Mouse (Mus musculus) limb, embryonic 14.5 days (tissue): ENCODE data around the gene Gm6482. TPM values are rescaled to one million over a fixed set of nuclear protein-coding genes. Genes with fewer than 3 reads are reported as not detected.
"Not testable (repeated sequence)": the region's sequence is repeated elsewhere in the genome, so short reads cannot be mapped to it uniquely, and the experiment has no call there.

ENCODE experiments used
- ATAC-seq: fragments of 200-750 bp; cut with Nextera tagmentation; 2 replicates; pipeline ENCODE4 v1.8.0; 2017; ENCODE audit warnings: low read depth, moderate number of reproducible peaks, moderate TSS enrichment; ENCODE audit not compliant: low FRiP score
- DNase-seq: peaks from one replicate; pipeline ENCODE4 v3.0.0-alpha.2; 2015; ENCODE audit warnings: low spot score
- H3K27ac ChIP-seq: fragments of 300-500 bp; sonication (generic); replicated peaks from 2 replicates; pipeline ENCODE4 v1.5.1; 2014; ENCODE audit warnings: low read depth, mild to moderate bottlenecking, low read length, moderate library complexity, mixed read lengths
- H3K27me3 ChIP-seq: fragments of 300-500 bp; sonication (generic); 2 replicates; pipeline ENCODE4 v1.6.1; 2014; ENCODE audit warnings: low read length, mixed read lengths; ENCODE audit not compliant: control insufficient read depth, insufficient read depth
- H3K36me3 ChIP-seq: fragments of 300-500 bp; sonication (generic); 2 replicates; pipeline ENCODE4 v1.6.1; 2014; ENCODE audit warnings: mild to moderate bottlenecking, low read length, moderate library complexity, mixed read lengths; ENCODE audit not compliant: control insufficient read depth, insufficient read depth
- H3K4me1 ChIP-seq: fragments of 300-500 bp; sonication (generic); 2 replicates; pipeline ENCODE4 v1.6.1; 2014; ENCODE audit warnings: antibody characterized with exemption, low read length, mixed read lengths; ENCODE audit not compliant: control insufficient read depth, insufficient read depth
- H3K4me2 ChIP-seq: fragments of 300-500 bp; sonication (generic); replicated peaks from 2 replicates; pipeline ENCODE4 v1.6.1; 2014; ENCODE audit warnings: low read depth, mild to moderate bottlenecking, low read length, moderate library complexity; ENCODE audit not compliant: severe bottlenecking
- H3K4me3 ChIP-seq: fragments of 300-500 bp; sonication (generic); replicated peaks from 2 replicates; pipeline ENCODE4 v1.5.1; 2014; ENCODE audit warnings: low read length
- H3K9ac ChIP-seq: fragments of 300-500 bp; sonication (generic); 2 replicates; pipeline ENCODE4 v1.6.1; 2014; ENCODE audit warnings: mild to moderate bottlenecking, low read depth, low read length, moderate library complexity; ENCODE audit not compliant: severe bottlenecking
- H3K9me3 ChIP-seq: fragments of 300-500 bp; sonication (generic); 2 replicates; pipeline ENCODE4 v1.6.1; 2016; ENCODE audit warnings: low read length; ENCODE audit not compliant: control insufficient read depth
- WGBS: fragments of 180-500 bp; shearing (Covaris S2); extraction: QIAGEN DNeasy Blood & Tissue Kit; methylation state at CpG from one replicate; pipeline ENCODE4 v1.1.7; 2014; 5-methylcytosine and 5-hydroxymethylcytosine counted together
- polyA plus RNA-seq, 2 experiments: library from polyadenylated mRNA; depleted of rRNA in 1 of 2; stranded (reverse) in 1 of 2; unstranded in 1 of 2; fragments of >200 nt; fragmentation: Nextera tagmentation in 1 of 2; extraction: Ambion mirVana in 1 of 2; gene quantifications; 2 replicates each; pipeline versions ENCODE4 v1.2.1 to v1.2.3; 2012 to 2014

The Gm6482 gene
- polyA plus RNA-seq (2012; rRNA removed) (not detected in 2 replicates), polyA plus RNA-seq (2014; fragmentation: Nextera tagmentation; extraction: Ambion mirVana) (not detected in 2 replicates)

DNA sequence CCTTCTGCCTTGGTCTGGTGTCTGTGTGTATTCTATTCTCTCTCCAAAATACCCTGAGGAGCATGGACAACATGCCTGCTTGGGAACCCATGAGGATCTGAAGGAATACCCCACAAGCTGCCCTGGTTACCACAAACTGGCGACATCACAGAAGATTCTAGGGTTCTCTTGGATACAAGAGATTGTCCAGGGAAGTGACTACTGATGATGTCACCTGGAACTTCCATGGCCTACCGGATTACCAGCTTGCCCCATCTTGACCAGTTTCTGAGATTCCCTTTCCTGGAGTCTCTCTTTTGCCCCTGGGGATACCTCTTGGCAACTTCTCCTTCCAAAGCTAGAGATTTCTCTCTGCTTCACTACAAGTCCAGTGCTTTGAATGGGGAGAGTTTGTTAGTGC is at the start of gene Gm6482:
Gene Gm6482 (minus strand): TSS at position 101 of the 400 bp plus-strand sequence.
- H3K9me3 ChIP-seq, ATAC-seq, H3K9ac ChIP-seq, DNase-seq, H3K4me2 ChIP-seq, H3K4me3 ChIP-seq, H3K36me3 ChIP-seq, H3K27me3 ChIP-seq, H3K27ac ChIP-seq, H3K4me1 ChIP-seq: not testable (repeated sequence)
- WGBS, result no CpG with 5 or more reads among the region's 2 CpGs

DNA sequence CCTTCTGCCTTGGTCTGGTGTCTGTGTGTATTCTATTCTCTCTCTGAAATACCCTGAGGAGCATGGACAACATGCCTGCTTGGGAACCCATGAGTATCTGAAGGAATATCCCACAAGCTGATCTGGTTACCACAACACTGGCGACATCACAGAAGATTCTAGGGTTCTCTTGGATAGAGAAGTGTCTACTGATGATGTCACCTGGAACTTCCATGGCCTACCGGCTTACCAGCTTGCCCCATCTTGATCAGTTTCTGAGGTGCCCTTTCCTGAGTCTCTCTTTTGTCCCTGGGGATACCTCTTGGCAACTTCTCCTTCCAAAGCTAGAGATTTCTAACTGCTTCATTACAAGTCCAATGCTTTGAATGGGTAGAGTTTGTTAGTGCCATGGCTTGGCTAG is 45.3 kb upstream of the Gm6482 start, which contains the start of gene Gm7954:
Gene Gm7954 (minus strand): TSS at position 101 of the 400 bp plus-strand sequence.
- not testable (repeated sequence) for H3K36me3 ChIP-seq, ATAC-seq, H3K9me3 ChIP-seq, H3K9ac ChIP-seq, H3K4me1 ChIP-seq, H3K4me3 ChIP-seq, DNase-seq, H3K27me3 ChIP-seq, H3K27ac ChIP-seq, H3K4me2 ChIP-seq
- WGBS, result no CpG with 5 or more reads among the region's 2 CpGs

DNA sequence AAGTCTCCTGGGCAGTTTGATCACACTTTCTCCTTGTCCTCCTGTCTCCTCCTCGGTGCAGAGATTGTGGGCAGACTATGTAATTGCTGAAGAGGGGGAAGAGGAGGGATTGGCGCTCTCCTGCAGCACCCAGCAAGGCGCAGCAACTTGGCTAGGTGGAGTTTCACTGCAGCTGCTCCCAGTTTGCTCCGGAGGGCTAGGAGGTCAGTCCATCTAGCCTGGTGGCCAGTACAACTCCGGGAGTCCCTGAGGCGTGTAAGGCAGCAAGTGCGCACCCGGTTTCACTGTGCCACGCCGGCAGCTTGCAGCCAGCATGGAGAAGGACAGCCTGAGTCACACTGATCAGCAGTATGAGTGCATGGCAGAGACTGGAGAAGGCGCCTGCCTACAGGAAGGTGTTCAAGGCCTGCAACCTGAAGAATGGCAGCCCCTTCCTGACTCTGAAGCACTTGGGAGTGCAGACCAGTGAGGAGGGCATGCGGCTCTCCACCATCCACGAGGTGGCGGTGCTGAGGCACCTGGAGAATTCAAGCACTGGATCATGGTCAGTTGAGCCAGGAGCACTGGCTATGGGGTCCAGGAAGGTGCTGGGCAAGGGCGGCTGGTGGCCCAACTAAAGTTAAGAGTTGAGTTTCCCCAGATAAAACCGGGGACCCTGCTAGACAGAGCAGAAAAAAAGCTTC is 17.5 kb upstream of the Gm6482 start:
- H3K4me2 ChIP-seq, H3K27ac ChIP-seq, H3K4me1 ChIP-seq, DNase-seq, H3K4me3 ChIP-seq, H3K9ac ChIP-seq, H3K27me3 ChIP-seq, ATAC-seq, H3K9me3 ChIP-seq, H3K36me3 ChIP-seq: not testable (repeated sequence)
- 25% methylated on average over 11 of the region's 16 CpGs for WGBS

DNA sequence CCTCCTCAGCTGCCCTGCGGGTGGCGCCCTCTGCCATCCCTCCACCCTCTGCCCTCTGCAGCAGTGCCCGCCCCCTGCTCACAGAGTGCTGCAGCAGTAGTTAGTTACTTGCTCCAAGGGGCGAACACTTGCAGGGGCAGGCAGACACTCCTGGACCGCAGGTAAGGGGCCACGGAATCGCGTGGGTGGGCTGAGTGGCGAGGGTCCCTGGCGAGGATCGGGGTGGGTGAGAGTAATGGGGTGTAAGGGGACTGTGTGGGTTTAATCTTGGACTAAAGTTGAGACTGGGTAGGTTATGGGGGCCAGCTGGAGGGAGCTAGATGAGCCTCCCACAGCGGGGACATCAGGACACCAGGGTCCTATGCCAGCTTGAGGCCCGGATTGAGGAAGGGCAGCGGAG is 16.6 kb upstream of the Gm6482 start:
- H3K9me3 ChIP-seq, H3K4me1 ChIP-seq, DNase-seq, H3K4me3 ChIP-seq, H3K27ac ChIP-seq, H3K27me3 ChIP-seq, ATAC-seq, H3K36me3 ChIP-seq, H3K9ac ChIP-seq, H3K4me2 ChIP-seq: not testable (repeated sequence)
- WGBS, result 13% methylated on average over 12 of the region's 14 CpGs

DNA sequence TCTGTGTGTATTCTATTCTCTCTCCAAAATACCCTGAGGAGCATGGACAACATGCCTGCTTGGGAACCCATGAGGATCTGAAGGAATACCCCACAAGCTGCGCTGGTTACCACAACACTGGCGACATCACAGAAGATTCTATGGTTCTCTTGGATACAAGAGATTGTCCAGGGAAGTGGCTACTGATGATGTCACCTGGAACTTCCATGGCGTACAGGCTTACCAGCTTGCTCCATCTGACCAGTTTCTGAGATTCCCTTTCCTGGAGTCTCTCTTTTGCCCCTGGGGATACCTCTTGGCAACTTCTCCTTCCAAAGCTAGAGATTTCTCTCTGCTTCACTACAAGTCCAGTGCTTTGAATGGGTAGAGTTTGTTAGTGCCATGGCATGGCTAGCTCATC is 21.8 kb downstream of the Gm6482 start, which contains the start of gene Gm7945:
Gene Gm7945 (minus strand): TSS at position 101 of the 400 bp plus-strand sequence.
- DNase-seq, H3K9ac ChIP-seq, H3K9me3 ChIP-seq, H3K36me3 ChIP-seq, H3K4me2 ChIP-seq, H3K27ac ChIP-seq, H3K4me1 ChIP-seq, H3K4me3 ChIP-seq, ATAC-seq, H3K27me3 ChIP-seq: not testable (repeated sequence)
- no CpG with 5 or more reads among the region's 3 CpGs for WGBS

Other genes with a start within 250 kb of the Gm6482 start
- not detected in 2 replicates for gene Sftpd, start 223.1 kb downstream of the Gm6482 start, polyA plus RNA-seq (2012; rRNA removed)
- gene Sftpd, start 223.1 kb downstream of the Gm6482 start, polyA plus RNA-seq (2014; fragmentation: Nextera tagmentation; extraction: Ambion mirVana), result not detected in 2 replicates
- gene Gm2832, start 129.5 kb downstream of the Gm6482 start, polyA plus RNA-seq (2012; rRNA removed), result 0.11 and 0.12 TPM in 2 replicates
- 0.15 TPM in 1 of 2 replicates, not detected in the other for gene Gm2832, start 129.5 kb downstream of the Gm6482 start, polyA plus RNA-seq (2014; fragmentation: Nextera tagmentation; extraction: Ambion mirVana)
- not detected in 2 replicates for gene Gm5798, start 59.7 kb downstream of the Gm6482 start, polyA plus RNA-seq (2012; rRNA removed)
- not detected in 2 replicates for gene Gm5798, start 59.7 kb downstream of the Gm6482 start, polyA plus RNA-seq (2014; fragmentation: Nextera tagmentation; extraction: Ambion mirVana)
- not detected in 2 replicates for gene Gm7945, start 21.9 kb downstream of the Gm6482 start, polyA plus RNA-seq (2012; rRNA removed)
- not detected in 2 replicates for gene Gm7945, start 21.9 kb downstream of the Gm6482 start, polyA plus RNA-seq (2014; fragmentation: Nextera tagmentation; extraction: Ambion mirVana)
- gene Gm7954, start 45.2 kb upstream of the Gm6482 start, polyA plus RNA-seq (2012; rRNA removed), result not detected in 2 replicates
- gene Gm7954, start 45.2 kb upstream of the Gm6482 start, polyA plus RNA-seq (2014; fragmentation: Nextera tagmentation; extraction: Ambion mirVana), result not detected in 2 replicates
- gene Gm3486, start 81.2 kb upstream of the Gm6482 start, polyA plus RNA-seq (2012; rRNA removed), result not detected in 2 replicates
- gene Gm3486, start 81.2 kb upstream of the Gm6482 start, polyA plus RNA-seq (2014; fragmentation: Nextera tagmentation; extraction: Ambion mirVana), result not detected in 2 replicates
- gene Gm7970, start 147.3 kb upstream of the Gm6482 start, polyA plus RNA-seq (2012; rRNA removed), result not detected in 2 replicates
- not detected in 2 replicates for gene Gm7970, start 147.3 kb upstream of the Gm6482 start, polyA plus RNA-seq (2014; fragmentation: Nextera tagmentation; extraction: Ambion mirVana)
- gene 1700049E17Rik2, start 164.9 kb upstream of the Gm6482 start, polyA plus RNA-seq (2012; rRNA removed), result not detected in 2 replicates
- gene 1700049E17Rik2, start 164.9 kb upstream of the Gm6482 start, polyA plus RNA-seq (2014; fragmentation: Nextera tagmentation; extraction: Ambion mirVana), result not detected in 2 replicates
- gene Gm3072, start 216.3 kb upstream of the Gm6482 start, polyA plus RNA-seq (2012; rRNA removed), result not detected in 2 replicates
- not detected in 2 replicates for gene Gm3072, start 216.3 kb upstream of the Gm6482 start, polyA plus RNA-seq (2014; fragmentation: Nextera tagmentation; extraction: Ambion mirVana)
- gene Gm3676, start 238.2 kb upstream of the Gm6482 start, polyA plus RNA-seq (2012; rRNA removed), result not detected in 2 replicates
- not detected in 2 replicates for gene Gm3676, start 238.2 kb upstream of the Gm6482 start, polyA plus RNA-seq (2014; fragmentation: Nextera tagmentation; extraction: Ambion mirVana)